Mouse (Mus musculus): ENCODE results near the gene Dnajc21.

Dnajc21 gene

DNA sequence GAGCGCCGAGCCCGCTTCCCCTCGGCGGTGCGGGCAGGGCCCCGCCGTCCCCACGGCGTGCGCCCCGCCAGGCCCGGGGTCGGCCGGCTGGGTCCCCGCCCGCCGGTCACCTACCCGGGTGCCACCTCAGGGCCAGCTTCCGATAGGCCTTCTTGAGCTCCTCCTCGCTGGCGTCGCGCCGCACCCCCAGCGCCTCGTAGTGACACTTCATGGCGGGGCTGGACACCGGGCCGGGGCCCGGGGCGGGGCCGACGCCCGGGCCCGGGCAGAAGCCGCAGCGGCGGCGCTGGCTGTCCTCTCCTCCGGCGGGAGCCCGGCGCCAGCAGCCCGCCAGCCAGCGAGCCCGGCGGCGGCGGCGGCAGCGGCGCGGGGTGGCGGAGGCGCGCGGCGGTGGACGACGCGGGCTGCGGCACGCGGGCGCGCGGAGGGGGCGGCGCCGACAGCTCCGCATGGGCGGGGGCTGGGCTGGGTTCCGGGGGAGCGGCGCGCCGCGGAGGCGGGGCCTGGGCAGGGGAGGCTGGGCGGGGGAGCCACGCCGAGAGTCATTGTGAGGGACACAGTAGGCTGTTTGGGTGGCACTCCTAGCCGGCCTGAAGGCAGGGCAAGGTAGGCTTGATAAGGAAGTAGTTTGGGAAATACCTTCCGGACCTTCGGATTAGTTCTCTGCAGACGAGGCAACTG is at the start of gene Dnajc21:
Gene Dnajc21, minus strand, starts transcription at position 366 of the 681 bp plus-strand sequence.
- ChIA-PET CTCF (interaction anchor here in 3 of 4 experiments (0.6 to 1.2 kb wide), 7 partner anchors 9 to 520 kb away, joined by 3 to 19 read pairs (median 4); partner anchors contain the start of genes Brix1 (in 1 of the 3) and Rad1 (in 1 of the 3)), POLR2A (interaction anchor here (0.5 to 9.1 kb wide), 87 partner anchors 9 to 1848 kb away, joined by 3 to 239 read pairs (median 4); partner anchors contain the start of genes Brix1 (in 3 of the 4), Rad1 (in 3 of the 4), Amacr (in 2 of the 4) and Lmbrd2 (in 2 of the 4))

DNA sequence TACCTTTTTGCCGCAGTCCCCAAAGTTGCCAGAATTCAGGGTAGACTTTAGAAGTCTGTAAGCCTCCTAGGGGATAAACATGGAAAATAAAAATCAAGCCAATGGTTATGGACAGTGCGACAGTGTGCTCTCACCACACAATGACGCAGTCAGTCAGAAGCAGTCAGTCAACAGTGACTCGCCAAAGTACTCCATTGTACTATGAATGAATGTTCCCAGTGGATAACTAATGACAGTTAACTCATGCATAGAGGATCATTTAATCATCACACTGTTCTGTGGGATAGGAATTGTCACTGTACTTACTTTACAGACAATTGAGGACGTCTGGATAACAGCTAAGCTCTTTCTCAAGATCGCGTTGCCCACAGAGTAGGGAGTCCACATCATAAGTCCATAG is 44.9 kb upstream of the Dnajc21 start:
- CTCF ChIA-PET, result interaction anchor here in 3 of 4 experiments (0.6 to 1.4 kb wide), 3 partner anchors 10 to 68 kb away, joined by 3 to 5 read pairs (median 3); no protein-coding TSS in a partner anchor
- POLR2A ChIA-PET, result interaction anchor here in 3 of 4 experiments (0.7 to 1.7 kb wide), 4 partner anchors 137 to 1072 kb away, joined by 3 read pairs; partner anchors contain the start of gene Rai14 (in 1 of the 3)

DNA sequence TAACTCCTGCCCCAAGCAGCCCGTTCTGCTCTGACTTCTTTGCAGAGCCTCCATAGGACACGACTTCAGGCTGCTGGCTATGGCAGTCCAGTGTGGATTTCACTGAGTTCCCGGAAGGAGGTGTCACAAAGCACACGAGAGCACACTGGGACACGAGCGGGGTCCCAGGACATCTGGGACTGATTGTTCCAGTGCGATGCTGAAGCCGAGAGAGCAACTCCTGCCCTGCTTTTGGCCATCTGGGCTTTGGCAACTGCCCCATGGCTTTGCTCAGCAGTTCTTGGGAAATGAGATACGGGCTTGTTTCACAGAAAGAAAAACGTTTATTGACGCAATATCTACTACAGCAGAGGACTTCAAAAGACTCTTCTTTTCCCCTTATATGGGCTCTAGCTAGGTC is 35.8 kb upstream of the Dnajc21 start:
- ChIA-PET CTCF (no interaction called here), POLR2A (interaction anchor here in 2 of 4 experiments (0.7 to 1.1 kb wide), 2 partner anchors 20 to 36 kb away, joined by 3 read pairs; partner anchors contain the start of genes Brix1 (in 1 of the 2), Dnajc21 (in 1 of the 2) and Rad1 (in 1 of the 2))

DNA sequence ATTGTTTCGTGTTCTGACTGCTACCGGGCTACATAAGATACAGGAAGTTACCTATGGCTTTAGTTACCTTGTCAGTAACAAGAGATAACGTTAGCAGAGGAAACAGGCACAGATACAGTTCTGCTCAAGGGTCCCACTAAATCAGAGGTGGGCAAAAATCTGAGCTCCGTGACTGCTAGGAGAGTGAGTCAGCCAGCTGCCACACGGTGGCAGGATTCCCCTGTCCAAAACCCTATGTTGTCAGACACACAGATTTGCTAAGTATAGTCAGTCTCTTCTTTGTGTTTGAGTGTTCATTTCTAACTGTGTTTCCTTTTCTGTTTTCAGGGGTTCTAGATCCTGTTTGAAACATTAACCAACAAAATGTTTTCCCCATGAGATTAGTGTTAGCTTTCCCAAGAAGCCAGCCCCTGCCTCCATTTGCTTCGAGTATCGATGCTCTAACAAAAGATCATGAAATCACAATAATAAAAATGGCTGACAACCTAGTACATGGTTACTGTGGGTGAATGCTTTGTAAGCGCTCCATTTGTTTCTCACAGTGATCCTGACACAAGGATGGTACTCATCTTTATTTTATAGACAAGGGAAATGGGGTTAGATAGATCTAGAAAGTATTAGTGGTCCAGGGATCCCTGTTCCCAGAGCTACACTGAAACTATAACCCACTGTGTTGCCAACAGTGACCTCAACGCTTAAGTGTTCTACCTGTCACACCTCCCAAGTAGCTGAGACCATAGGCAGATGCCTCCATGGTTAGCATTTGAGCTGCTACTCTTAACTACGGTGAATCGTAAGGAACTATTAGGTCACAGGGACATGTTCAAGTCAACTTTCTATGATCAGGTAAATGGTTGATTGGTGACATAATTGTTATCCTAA is 30.8 kb upstream of the Dnajc21 start:
- CTCF ChIA-PET, result interaction anchor here (0.5 to 2.3 kb wide), 34 partner anchors 9 to 905 kb away, joined by 3 to 13 read pairs (median 4); partner anchors contain the start of genes Brix1 (in 2 of the 4), Rad1 (in 2 of the 4) and Dnajc21 (in 1 of the 4)
- POLR2A ChIA-PET, result interaction anchor here in 3 of 4 experiments (0.5 to 1.9 kb wide), 11 partner anchors 13 to 1361 kb away, joined by 3 to 13 read pairs (median 4); partner anchors contain the start of genes Amacr (in 2 of the 3), Brix1 (in 1 of the 3), Lmbrd2 (in 1 of the 3) and Rad1 (in 1 of the 3)

DNA sequence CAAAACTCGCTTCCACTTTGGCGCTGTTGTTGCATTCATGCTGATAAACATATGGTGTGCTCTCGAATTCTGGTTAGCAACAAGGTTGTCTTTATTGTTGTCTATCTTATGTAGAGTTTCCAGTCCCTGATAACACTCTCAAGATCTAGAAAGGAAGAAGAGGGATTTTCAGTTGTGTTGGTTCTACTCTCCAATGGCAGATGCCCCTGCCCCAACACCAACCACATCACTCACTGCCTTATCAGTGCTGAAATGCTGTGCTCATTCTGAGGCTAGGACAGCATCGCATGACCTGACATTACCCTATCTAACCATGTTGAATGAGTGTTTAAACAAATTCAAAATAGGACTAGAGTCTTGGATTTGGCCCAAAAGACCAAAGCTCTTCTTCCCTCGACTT is 29.7 kb upstream of the Dnajc21 start:
- POLR2A ChIA-PET, result interaction anchor here in 2 of 4 experiments (1.2 to 1.6 kb wide), 2 partner anchors 15 to 402 kb away, joined by 5 to 13 read pairs; partner anchors contain the start of genes Brix1 (in 1 of the 2) and Rad1 (in 1 of the 2)
- CTCF ChIA-PET, result interaction anchor here in 3 of 4 experiments (0.7 to 1.2 kb wide), 3 partner anchors 215 to 401 kb away, joined by 3 read pairs; no protein-coding TSS in a partner anchor

DNA sequence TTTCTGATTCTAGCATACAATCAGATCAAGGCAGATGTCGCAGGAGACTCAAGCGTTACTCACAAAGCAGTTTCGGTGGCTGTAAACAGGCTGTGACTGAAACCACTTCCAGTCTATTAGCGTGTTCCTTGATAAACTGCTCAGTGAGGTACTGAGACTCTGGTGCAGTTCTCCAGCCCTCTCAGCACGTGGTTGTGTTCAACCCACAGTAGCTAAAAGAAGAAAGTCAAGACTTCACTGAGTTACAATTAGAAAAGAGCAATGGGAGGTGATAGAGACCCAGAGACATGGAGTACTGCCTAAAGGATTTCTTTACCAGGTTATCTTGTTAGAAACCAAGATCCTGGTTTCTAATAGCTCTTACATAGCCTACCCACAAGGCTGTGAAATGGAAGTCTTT is 29.3 kb upstream of the Dnajc21 start:
- POLR2A ChIA-PET, result interaction anchor here in 1 of 4 experiments (0.6 to 1.6 kb wide), 3 partner anchors 14 to 268 kb away, joined by 3 to 13 read pairs (median 3); partner anchors contain the start of genes Brix1, Dnajc21 and Rad1
- CTCF ChIA-PET, result interaction anchor here in 1 of 4 experiments (1.2 kb wide), 1 partner anchor 216 kb away, joined by 3 read pairs; no protein-coding TSS in a partner anchor

DNA sequence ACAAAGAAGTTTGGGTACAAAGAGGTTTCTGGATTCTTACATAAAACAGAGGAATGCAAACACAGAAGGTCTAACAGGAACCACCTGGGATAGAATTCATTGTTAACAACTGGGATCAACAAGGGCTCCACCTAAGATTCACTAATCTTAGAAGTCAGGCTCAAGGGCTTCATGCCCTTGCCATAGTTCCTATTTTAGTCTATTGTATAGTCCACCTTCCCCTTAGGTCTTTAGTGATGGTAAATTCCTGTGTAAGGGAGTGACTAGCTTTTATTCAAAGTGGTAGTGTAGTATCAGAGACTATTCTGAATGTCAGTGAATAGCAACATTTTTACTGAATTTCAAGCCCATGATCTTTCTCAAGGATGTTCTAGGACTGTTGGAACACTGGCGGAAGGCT is 26.4 kb upstream of the Dnajc21 start:
- ChIA-PET CTCF (interaction anchor here in 1 of 4 experiments (0.6 kb wide), 1 partner anchor 485 kb away, joined by 3 read pairs; the partner anchor contains the start of gene Amacr), POLR2A (interaction anchor here in 3 of 4 experiments (0.5 to 2.8 kb wide), 13 partner anchors 9 to 1316 kb away, joined by 3 to 12 read pairs (median 4); partner anchors contain the start of genes Dnajc21 (in 2 of the 3), Rai14 (in 2 of the 3), Brix1 (in 1 of the 3) and Rad1 (in 1 of the 3))

DNA sequence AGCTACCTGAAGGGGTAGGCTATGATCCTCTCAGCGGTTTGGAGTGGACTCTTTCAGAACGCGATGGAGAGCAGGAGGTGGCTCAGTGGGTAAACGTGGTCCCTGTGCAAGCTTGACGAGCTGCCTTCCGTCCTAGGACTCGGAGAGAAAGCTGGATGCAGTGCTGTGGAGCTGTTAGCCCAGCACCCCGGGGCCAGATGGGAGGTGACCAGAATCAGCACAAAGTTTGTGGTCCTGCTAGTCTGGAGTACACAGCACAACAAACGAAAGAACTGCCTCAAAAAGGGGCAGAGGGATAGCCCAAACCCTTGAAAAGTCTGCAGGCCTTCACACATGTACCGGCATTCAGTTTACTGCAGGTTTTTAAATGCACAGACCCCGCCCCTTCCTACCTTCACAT is 25.6 kb upstream of the Dnajc21 start:
- ChIA-PET POLR2A (interaction anchor here in 3 of 4 experiments (1.0 to 2.8 kb wide), 7 partner anchors 9 to 219 kb away, joined by 3 to 12 read pairs (median 3); partner anchors contain the start of genes Dnajc21 (in 2 of the 3) and Rai14 (in 1 of the 3)), CTCF (no interaction called here)

DNA sequence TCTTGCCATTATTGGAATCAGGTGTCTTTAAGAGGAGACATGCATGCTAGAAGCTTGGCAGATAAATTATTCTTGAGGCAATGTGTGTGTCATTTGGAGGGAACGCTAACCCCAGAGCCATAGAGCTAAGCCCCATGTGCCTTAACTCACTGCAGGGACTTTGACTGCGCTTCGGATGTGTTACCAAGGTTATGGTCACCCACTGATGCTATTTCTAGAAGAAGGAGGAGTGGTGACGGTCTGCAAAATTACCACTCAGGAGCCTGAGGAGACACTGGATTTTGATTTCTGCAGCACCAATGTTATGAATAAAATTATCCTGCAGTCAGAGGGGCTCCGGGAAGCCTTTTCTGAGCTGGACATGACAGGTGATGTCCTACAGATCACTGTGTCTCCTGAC is 19.8 kb upstream of the Dnajc21 start:
- ChIA-PET POLR2A (interaction anchor here in 2 of 4 experiments (0.8 to 12.4 kb wide), 3 partner anchors 19 to 197 kb away, joined by 3 to 239 read pairs (median 3); partner anchors contain the start of gene Dnajc21 (in 1 of the 2)), CTCF (no interaction called here)

DNA sequence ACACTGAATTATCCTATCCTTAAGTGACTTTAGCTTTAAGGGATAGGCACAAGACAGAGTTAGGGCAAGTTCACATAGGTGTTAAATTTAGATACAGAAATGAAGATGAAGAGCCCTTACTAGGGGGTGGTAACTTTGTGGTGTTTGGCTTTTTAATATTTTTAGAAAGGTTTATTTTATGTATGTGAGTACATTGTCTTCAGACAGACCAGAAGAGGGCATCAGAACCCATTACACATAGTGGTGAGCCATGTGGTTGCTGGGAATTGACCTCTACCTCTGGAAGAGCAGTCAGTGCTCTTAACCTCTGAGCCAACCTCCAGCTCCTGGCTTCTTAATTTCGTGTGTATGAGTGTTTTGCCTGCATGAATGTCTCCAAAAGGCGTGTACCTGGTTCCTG is 16.9 kb upstream of the Dnajc21 start:
- POLR2A ChIA-PET, result interaction anchor here in 3 of 4 experiments (0.9 to 12.4 kb wide), 6 partner anchors 9 to 40 kb away, joined by 3 to 239 read pairs (median 6); partner anchors contain the start of gene Dnajc21 (in 2 of the 3)
- CTCF ChIA-PET, result interaction anchor here in 1 of 4 experiments (1.5 kb wide), 1 partner anchor 14 kb away, joined by 3 read pairs; no protein-coding TSS in a partner anchor

DNA sequence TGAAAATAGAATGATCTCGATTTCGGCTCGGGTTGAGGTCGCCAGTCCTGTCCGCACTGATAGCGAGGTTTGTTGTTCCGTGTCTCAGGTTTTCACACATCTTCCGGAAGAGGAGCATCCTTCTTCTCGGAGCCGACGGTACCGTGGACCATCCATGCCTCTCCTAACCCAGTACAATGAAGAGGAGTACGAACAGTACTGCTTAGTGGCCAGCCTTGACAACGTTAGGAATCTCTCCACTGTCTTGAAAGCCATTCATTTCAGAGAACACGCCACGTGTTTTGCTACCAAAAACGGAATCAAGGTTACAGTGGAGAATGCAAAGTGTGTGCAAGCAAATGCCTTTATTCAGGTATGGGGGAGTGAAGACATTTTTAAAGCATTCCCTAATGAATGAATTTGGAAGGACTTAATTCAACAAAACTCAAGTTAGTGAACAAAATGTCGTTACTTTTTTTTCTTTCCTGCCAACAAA is 16.1 kb upstream of the Dnajc21 start:
- ChIA-PET CTCF (interaction anchor here in 3 of 4 experiments (0.6 to 1.6 kb wide), 5 partner anchors 14 to 737 kb away, joined by 3 to 12 read pairs (median 3); partner anchors contain the start of gene Dnajc21 (in 1 of the 3)), POLR2A (interaction anchor here (0.6 to 12.4 kb wide), 37 partner anchors 9 to 495 kb away, joined by 3 to 239 read pairs (median 5); partner anchors contain the start of genes Dnajc21 (in 3 of the 4), Amacr (in 1 of the 4) and Rai14 (in 1 of the 4))

DNA sequence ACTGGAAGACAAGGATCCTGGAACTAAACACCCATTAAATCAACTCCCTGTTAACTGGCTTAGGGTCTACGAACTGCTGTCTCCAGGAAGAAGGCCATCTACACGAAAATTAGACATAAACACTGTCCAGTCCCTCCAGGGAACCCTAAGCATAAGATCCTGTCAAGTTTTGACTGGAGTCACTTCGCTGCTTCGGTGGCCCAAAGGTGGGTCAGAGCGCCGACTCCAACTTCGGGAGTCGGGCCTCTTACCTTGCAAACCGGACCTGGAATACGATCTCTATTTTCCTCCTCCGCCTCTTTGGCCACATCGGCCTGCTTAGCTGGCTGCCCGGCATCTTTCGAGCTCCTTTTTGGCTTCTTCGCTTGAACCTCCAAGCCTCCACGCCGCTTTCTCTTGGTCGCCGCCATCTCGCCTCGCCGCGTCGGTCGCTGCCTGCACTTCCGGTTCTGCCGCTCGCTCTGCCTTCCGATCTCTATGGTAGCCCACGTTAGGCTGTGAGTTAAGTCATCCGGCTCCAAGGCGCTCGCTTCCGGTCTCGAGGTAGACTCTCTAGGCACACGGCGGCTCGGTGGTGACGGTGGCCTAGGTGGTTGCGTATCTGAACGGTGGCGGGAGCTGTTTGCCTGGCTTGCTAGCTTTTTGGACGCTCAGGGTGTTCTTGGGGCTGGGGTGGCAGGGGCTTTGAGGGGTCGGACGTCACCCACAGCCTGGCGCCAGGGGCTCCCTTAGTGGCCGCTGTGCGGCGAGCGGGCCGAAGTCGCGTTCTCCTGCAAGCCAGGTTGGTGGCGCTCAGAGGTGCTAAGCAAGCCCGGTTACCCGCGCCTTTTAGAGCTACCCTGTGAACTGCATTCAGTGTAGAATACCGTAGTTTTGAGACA is 15.4 kb upstream of the Dnajc21 start, which contains the start of the genes Brix1 and Rad1:
Gene Brix1, minus strand, starts transcription at position 464 of the 881 bp plus-strand sequence.
Gene Rad1, plus strand, starts transcription at position 535 of the 881 bp plus-strand sequence.
- ChIA-PET POLR2A (interaction anchor here (0.5 to 12.4 kb wide), 45 partner anchors 8 to 1276 kb away, joined by 3 to 239 read pairs (median 4); partner anchors contain the start of genes Dnajc21 (in 3 of the 4), Amacr (in 1 of the 4) and Rai14 (in 1 of the 4)), CTCF (interaction anchor here in 3 of 4 experiments (0.6 to 1.6 kb wide), 5 partner anchors 15 to 736 kb away, joined by 3 to 12 read pairs (median 3); partner anchors contain the start of gene Dnajc21 (in 1 of the 3))

DNA sequence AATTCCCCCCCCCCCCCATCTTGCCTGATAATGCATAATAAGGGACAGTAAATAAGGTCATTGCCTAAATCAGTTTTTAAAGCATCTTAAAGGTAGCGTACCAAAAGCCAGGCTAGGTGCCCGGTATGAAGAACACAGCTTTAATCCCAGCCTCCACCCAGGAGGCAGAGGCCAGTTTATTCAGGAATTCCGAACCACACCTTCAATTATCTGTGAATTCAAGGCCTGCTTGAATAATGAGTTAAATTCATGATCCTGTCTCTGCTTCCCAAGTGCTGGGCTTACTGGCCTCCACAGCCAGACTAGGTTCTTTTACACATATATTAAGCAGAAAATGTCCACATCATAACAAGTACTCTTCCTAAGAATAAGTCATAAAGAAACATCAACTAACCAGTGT is 625 bp upstream of the Dnajc21 start:
- ChIA-PET CTCF (interaction anchor here in 3 of 4 experiments (0.6 to 1.2 kb wide), 5 partner anchors 9 to 450 kb away, joined by 3 to 19 read pairs (median 4); partner anchors contain the start of genes Brix1 (in 1 of the 3) and Rad1 (in 1 of the 3)), POLR2A (interaction anchor here (0.5 to 9.1 kb wide), 65 partner anchors 9 to 1842 kb away, joined by 3 to 239 read pairs (median 5); partner anchors contain the start of genes Brix1 (in 3 of the 4), Rad1 (in 3 of the 4), Amacr (in 2 of the 4) and Rai14 (in 2 of the 4))

DNA sequence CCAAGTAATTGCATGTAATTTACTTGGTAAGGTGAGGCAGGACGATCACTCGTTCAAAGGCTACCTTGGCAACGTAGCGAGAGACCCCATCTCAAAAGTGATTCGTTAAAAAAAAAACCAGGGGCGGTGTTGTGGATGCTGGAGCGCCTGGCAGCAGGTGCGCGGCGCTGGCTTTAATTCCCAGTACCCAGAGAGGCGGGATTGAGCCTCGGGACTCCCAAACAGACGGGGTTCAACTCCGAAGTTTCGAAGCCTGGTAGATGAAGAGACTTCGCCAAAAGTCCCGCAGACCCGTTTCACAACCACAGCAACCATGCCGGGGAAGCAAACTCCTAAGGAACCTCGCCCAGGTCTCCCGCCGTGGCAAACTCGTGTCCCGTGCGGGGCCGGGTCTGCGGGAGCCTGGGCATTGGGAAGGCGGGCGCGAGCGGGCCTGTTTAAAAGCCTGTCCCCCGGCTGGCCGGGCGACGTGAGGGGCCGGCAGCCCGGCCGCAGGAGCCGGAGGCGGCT is 620 bp downstream of the Dnajc21 start:
- ChIA-PET POLR2A (interaction anchor here (0.6 to 9.1 kb wide), 74 partner anchors 8 to 1849 kb away, joined by 3 to 239 read pairs (median 5); partner anchors contain the start of genes Brix1 (in 3 of the 4), Rad1 (in 3 of the 4), Amacr (in 2 of the 4) and Lmbrd2 (in 2 of the 4)), CTCF (interaction anchor here in 3 of 4 experiments (0.6 to 1.2 kb wide), 5 partner anchors 10 to 521 kb away, joined by 3 to 8 read pairs (median 4); partner anchors contain the start of genes Brix1 (in 1 of the 3) and Rad1 (in 1 of the 3))

DNA sequence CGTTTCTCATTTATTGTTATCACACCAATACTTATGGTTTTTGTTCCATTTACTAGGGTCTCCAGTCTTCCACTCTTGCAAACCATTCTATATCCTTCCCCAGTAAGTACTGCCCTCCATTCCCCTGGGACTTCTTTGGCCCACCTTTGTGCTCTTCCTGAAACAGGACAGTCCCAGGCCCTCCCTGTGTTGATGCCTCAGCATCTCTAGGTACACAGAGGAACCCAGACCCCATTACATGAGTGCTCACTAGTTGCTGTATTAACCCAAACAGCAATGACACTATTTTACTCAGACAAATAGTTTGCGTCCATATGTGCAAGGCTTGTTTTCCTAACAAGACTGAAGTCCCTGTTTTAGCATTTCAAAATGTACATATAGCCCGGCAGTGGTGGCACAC is 1.6 kb downstream of the Dnajc21 start:
- POLR2A ChIA-PET, result interaction anchor here in 2 of 4 experiments (0.8 to 9.1 kb wide), 12 partner anchors 8 to 1328 kb away, joined by 3 to 239 read pairs (median 6); partner anchors contain the start of genes Brix1 (in 2 of the 2), Rad1 (in 2 of the 2) and Lmbrd2 (in 1 of the 2)
- CTCF ChIA-PET, result no interaction called here

All from embryonic stem cell, embryonic (primary cell).